Mouse (Mus musculus) heart, adult 8-10 months (tissue): Measurements from ENCODE around the gene Tmem144. TPM values are rescaled to one million over a fixed set of nuclear protein-coding genes. Genes with fewer than 3 reads are reported as not detected.
"Not testable (repeated sequence)": the region's sequence is repeated elsewhere in the genome, so short reads cannot be mapped to it uniquely, and the experiment has no call there.

Experiments used
- DNase-seq: peaks from one replicate; pipeline ENCODE4 v3.0.0; 2022; ENCODE audit warnings: low spot score
- total RNA-seq, 4 experiments: library from RNA; stranded (reverse); gene quantifications; 2 replicates each; pipeline ENCODE4 v1.2.4; 2022

The Tmem144 gene
- total RNA-seq, 4 experiments from 2014 or later = 14.9 to 20.3 (median 16.1) TPM

DNA sequence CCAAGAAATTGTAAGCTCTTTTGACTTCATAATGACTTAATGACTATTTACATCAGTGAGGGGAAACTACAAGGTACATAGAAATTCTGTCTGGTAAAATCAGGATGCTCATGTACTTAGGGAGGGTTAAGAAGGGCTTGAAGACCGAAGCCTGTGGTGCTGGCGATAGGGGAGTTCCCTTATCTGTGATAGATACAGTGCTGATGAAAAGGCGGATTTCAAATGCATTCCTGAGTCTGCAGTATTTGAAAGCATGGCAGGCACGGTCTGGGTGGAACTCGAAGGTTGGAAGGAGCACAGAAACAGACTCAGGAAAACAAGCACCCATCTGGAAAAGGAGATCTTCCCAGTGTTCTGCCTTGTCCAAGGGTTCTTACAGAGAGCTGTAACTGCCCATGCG is 42.0 kb downstream of the Tmem144 start:
- no peak for DNase-seq

DNA sequence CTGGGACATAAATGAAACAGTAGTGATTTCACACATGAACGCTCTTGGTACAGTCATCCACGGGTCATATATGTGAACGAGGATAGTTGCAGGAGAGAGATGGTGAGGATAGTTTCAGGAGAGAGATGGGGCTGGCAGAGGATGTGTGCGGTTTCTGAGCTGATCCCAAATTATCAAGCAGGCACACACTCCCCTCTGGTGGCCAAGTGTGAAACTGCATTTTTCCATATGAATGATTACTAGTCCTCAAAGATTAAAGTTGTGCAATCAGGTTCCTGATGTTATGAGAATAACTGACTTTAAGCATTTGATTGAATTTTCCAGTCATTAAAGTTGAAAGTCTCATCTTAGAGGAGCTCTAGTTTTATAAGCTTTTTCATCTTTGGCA is 43.4 kb downstream of the Tmem144 start:
- peak; percentile 40 for DNase-seq

DNA sequence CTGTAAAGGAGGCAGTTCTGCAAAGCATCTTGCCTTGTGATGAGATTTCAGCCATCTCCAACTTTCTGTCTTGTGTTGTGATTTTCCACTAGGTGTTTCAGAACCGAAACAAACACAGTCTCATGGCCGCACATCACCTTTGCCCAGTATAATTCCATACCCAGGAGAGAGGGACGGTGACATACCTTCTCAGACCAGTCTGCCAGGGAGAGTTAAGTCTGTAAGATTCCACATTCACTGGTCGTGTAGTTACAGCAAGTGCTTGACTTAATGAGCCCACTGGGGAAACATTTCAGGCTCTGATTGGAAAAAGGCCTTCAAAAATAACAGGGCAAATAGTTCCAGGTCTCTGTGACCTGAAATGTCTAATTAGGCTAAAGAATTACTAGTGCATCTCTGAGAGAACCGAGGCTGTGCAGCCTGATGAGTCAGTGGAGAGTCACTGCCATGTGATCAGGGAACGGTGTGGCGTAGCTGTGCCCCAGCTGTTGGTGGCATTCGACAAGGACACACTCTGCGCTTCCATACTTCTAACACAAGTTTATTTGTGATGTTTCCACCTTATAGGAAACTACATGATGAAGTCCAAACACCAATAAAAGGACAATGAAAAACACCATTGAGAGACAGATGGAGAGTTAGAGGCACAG is 43.9 kb downstream of the Tmem144 start:
- no peak for DNase-seq

DNA sequence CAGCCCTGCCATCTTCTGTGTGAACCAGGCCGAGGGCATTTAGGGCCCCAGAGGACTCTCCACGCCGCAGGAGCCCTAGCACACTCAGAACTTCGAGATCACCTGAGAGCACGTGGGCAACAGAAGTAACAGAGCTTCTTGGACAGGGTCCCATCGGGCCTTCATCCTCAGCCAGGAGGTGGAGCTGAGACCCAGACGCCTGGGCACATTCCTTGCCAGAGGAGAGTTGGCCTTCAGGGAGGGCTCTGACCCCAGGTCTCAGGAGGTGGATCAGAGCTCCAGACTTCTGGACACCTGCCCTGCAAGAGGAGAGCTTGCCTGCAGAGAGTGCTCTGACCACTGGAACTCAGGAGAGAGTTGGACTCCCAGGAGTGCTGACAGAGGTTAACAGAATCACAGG is 51.8 kb downstream of the Tmem144 start:
- not testable (repeated sequence) for DNase-seq

DNA sequence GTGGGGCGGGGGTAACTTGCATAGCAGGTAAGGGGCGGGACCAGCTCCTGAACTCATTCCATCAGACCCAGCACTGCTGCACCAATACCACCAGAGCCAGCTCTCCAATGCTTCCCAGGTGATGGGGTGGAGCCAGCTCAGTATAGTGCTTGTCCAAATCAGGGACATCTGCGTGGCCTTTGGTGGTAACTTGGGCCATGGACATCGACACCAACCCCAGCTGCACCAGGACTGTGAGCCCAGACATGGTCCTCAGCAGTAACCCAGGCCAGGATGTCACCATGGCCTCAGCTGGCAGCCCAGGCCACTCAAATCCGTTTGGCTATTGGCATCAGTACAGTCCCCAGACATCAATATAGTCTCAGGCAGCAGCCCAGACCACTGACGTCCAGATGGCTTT is 60.3 kb downstream of the Tmem144 start:
- no peak for DNase-seq

DNA sequence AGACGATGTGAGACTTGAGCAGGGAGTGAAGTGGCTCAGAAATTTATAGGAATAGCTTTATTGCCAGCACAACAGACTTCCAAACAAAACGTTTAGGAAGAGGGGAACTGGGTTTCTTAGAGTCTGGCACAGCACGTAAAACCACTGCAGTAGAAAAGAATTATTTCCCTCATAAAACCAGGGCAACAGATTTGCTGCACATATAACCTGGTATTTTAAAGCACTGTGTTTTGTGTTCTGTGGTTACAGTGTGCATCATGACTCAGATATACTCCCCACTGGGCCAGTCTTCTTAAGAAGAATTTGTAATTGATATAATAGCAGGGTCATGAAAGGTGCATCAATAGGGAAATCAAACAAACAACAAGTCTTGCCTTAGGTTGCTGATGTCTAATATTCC is 62.2 kb downstream of the Tmem144 start:
- DNase-seq = no peak

DNA sequence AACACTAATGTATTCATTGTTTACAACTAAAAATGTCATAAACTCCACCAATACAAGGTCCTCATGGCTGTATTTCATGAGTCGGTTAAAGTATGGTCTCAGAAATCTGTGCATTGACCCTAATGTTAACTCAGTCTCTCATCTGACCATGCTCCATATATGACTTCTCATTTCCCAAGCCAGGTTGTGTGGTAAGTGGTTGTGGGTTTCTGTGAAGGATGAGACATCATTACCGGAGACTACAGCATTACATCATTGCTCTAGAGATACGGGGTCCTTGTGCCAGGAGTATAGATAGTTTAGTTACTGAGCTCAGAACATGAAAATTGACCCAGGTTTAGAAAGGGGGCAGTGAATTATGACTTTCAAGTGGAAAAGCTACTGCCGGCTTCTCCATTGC is 63.0 kb downstream of the Tmem144 start:
- no peak for DNase-seq

DNA sequence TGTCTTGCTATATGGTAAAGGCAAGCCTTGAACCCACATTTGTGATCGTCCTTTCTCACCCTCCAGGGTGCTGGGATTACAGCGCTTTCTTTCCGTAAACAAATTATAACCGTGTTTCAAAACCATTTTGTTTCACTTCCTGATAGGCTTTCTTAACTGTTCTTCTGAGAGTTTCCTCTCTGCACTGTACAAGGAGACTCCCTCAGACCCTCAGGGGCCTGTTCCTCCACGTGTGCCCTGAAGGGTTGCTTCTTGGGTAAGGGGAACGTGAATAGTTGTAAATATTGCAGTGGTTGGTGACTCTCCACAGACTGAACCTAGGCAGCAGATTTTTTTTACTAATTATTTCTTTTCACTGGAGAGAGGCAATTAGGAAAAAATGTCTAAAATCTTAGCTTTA is 63.6 kb downstream of the Tmem144 start:
- DNase-seq = no peak

DNA sequence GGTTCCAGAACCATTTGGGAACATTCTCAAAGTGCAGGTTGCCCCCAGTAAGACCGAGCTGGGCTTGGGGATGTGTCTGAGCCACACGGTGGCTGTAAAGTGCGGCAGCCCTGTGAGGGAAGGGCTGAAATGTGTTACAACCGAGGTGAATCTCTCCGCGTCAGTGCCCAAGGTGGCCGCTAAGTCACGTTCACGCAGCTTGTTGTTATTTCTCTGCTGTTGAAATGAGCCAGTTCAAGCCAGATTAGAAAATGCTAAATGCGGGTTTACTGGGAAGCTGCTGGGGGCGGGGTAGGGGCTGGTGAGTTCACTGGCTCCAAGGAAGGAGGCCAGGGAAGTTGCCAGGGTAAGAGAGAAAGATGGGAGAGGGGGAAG is 68.2 kb downstream of the Tmem144 start:
- DNase-seq = no peak

DNA sequence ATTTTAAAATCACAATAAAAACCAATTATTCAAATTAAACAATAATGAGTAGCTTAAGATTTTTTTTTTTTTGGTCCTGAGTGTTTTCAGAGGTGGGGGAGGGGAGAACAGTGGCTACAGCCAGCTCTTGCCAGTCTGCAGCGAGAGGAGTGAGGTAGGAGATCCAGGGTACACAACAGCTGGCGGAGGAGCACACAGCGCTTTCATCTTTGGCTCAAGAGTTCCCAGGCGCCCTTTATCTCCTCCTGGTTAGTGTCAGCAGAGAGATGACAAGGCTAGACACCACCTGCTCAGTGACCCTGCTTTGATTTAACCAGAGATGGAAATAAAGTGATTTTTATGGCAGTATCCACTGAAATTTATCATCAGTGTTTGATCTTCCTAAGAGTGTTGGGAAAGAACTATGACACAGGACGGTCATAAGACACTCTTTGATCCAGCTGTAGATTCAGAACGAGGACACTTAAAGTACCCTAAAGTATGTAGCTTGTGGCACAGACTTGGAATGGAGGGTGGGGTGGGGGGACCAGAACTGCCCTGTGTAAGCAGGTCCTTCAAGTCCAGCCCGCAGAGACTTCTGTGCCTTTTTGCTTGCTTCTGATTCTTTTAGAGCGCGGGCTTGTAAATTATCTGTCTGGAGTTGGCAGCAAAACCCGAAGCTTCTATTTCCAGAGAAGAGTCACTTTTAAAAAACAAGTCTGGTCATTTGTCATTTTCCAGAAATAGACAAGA is 68.8 kb downstream of the Tmem144 start:
- peak; percentile 19 for DNase-seq

DNA sequence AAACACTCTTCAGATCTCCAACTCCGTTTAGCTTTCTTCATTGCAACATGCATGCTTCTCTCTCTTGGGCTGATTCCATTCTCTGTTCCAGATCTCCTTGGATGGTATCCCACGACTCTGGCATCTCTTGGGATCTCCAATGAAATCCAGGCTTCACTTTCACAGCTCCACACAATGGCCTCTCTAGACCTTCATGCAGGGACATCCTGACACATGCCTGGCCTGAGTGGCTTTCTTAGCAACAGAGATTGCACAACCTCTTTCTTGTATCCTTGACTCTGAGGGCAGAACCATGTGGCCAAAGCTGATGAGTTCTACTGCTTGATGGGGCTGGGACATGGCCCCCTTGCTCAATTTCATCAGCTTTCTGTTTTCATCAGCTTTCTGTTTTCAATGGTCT is 79.9 kb downstream of the Tmem144 start:
- DNase-seq = no peak

Other genes starting within 250 kb of the Tmem144 start
- 1 to 10 TPM; 1.6 to 1.7 (median 1.6) TPM for gene 4930579G24Rik, start 223.7 kb downstream of the Tmem144 start, total RNA-seq
- gene Etfdh, start 223.3 kb downstream of the Tmem144 start, total RNA-seq = 100 to 1,000 TPM; 563 to 663 (median 598) TPM
- gene Rxfp1, start 114.9 kb downstream of the Tmem144 start, total RNA-seq = 1 to 10 TPM; 1.0 to 2.1 (median 2.0) TPM
- gene Fam198b, start 31.8 kb upstream of the Tmem144 start, total RNA-seq = 10 to 100 TPM in 3 of 4 experiments, 1 to 10 TPM in 1; 10.0 to 15.6 (median 15.2) TPM